Mouse (Mus musculus): ENCODE measurements around the gene Olfr1434.
"Not testable (repeated sequence)": the region's sequence is repeated elsewhere in the genome, so short reads cannot be mapped to it uniquely, and the experiment has no call there.

Olfr1434 gene

GRCm38 (mm10) chr19:12279554-12279953, at the start of gene Olfr1434:
TSS of gene Olfr1434 (plus strand) at chr19:12279854.
- no peak for DNase-seq (ENCODE audit: low spot score in 2 of 2)

- DNase-seq (ENCODE audit: low spot score in 2 of 2) = not testable (repeated sequence)
Measured at GRCm38 (mm10) chr19:12232496-12232895, 47.2 kb upstream of the Olfr1434 start, which contains the start of gene Olfr1432. TSS of gene Olfr1432 (minus strand) at chr19:12232596.

GRCm38 (mm10) chr19:12241559-12241958, 38.1 kb upstream of the Olfr1434 start, which contains the start of gene Olfr262:
TSS of gene Olfr262 (minus strand) at chr19:12241659.
- DNase-seq (ENCODE audit: low spot score in 2 of 2) = no peak

GRCm38 (mm10) chr19:12260732-12261131, 18.9 kb upstream of the Olfr1434 start, which contains the start of gene Olfr235:
TSS of gene Olfr235 (plus strand) at chr19:12261032.
- DNase-seq (ENCODE audit: low spot score in 2 of 2) = no peak

- peak in 1 of 2 experiments; percentile 2 for DNase-seq (ENCODE audit: low spot score in 2 of 2)
Measured at GRCm38 (mm10) chr19:12292979-12293378, 13.3 kb downstream of the Olfr1434 start.

GRCm38 (mm10) chr19:12299030-12299429, 19.4 kb downstream of the Olfr1434 start, which contains the start of gene Olfr1436:
TSS of gene Olfr1436 (minus strand) at chr19:12299130.
- not testable (repeated sequence) for DNase-seq (ENCODE audit: low spot score in 2 of 2)

GRCm38 (mm10) chr19:12325001-12325400, 45.3 kb downstream of the Olfr1434 start, which contains the start of gene Olfr1437:
TSS of gene Olfr1437 (minus strand) at chr19:12325101.
- DNase-seq (ENCODE audit: low spot score in 2 of 2) = no peak
